Mouse (Mus musculus) embryo, embryonic 10.5 days (tissue): ENCODE measurements at regions not wholly inside any gene's neighbourhood (a gene's known extent, or its start where the extent isn't known, plus 50 kb on each side); places are given as distances from the start of the nearest gene placed in this dataset.

Experiments used
- DNase-seq: peaks from one replicate; pipeline ENCODE4 v3.0.0-alpha.2; 2015; ENCODE audit warnings: low spot score

GRCm38 (mm10) chr12:118549071-118549470, 247.8 kb upstream of the Sp4 start:
- no peak for DNase-seq

GRCm38 (mm10) chr12:118540336-118540735, 239.1 kb upstream of the Sp4 start:
- DNase-seq: peak; percentile 20

GRCm38 (mm10) chr12:118530514-118530913, 229.3 kb upstream of the Sp4 start:
- no peak for DNase-seq

GRCm38 (mm10) chr12:118529428-118530361, 228.5 kb upstream of the Sp4 start:
- peak; percentile 65 for DNase-seq

GRCm38 (mm10) chr12:118521770-118522169, 220.5 kb upstream of the Sp4 start:
- DNase-seq: no peak

- no peak for DNase-seq
These were observed 220.1 kb upstream of the Sp4 start for GRCm38 (mm10) chr12:118521329-118521728.

GRCm38 (mm10) chr12:118519801-118520327, 218.6 kb upstream of the Sp4 start:
- no peak for DNase-seq

GRCm38 (mm10) chr12:118510989-118511388, 209.7 kb upstream of the Sp4 start:
- DNase-seq: peak; percentile 52

GRCm38 (mm10) chr12:118508972-118509917, 208.0 kb upstream of the Sp4 start:
- DNase-seq: no peak

GRCm38 (mm10) chr12:118500392-118500791, 199.2 kb upstream of the Sp4 start:
- no peak for DNase-seq

- DNase-seq: no peak
These were observed 186.8 kb upstream of the Sp4 start for GRCm38 (mm10) chr12:118488038-118488437.

- DNase-seq: no peak
These were observed 185.2 kb upstream of the Sp4 start for GRCm38 (mm10) chr12:118486434-118486833.

- DNase-seq: peak; percentile 39
These were observed 180.1 kb upstream of the Sp4 start for GRCm38 (mm10) chr12:118481347-118481746.

GRCm38 (mm10) chr12:118474732-118475131, 173.5 kb upstream of the Sp4 start:
- no peak for DNase-seq

- DNase-seq: no peak
These were observed 165.6 kb upstream of the Sp4 start for GRCm38 (mm10) chr12:118466837-118467236.

GRCm38 (mm10) chr12:118457493-118458408, 156.5 kb upstream of the Sp4 start:
- peak; percentile 93 for DNase-seq

- DNase-seq: peak; percentile 48
These were observed 154.4 kb upstream of the Sp4 start for GRCm38 (mm10) chr12:118455609-118456008.

GRCm38 (mm10) chr12:118439626-118440025, 138.4 kb upstream of the Sp4 start:
- no peak for DNase-seq

- no peak for DNase-seq
These were observed 137.6 kb upstream of the Sp4 start for GRCm38 (mm10) chr12:118438882-118439281.

- no peak for DNase-seq
These were observed 131.5 kb upstream of the Sp4 start for GRCm38 (mm10) chr12:118432703-118433102.

GRCm38 (mm10) chr12:118428384-118428783, 127.1 kb upstream of the Sp4 start:
- no peak for DNase-seq
